Comparison of ENCODE assay signal across 8 mouse cellular contexts in genomic region chr17:79713643-79714367, GRCm38 (mm10). TPM values are rescaled to one million over a fixed set of nuclear protein-coding genes. Genes with fewer than 3 reads are reported as not detected.
DNase-seq lines count a peak whose midpoint lies in the region; ATAC-seq and TF ChIP-seq lines count a peak whose summit lies in the region.

No protein-coding gene starts in this region.

- H3K4me3 ChIP-seq in ES-E14 (ENCODE audit: insufficient read depth in 1 of 2, low read depth in 1 of 2, low read length in 2 of 2, poor library complexity in 1 of 2, severe bottlenecking in 1 of 2), result peak overlapping the region; percentile 34 to 53
- H3K4me3 ChIP-seq in embryonic facial prominence, embryonic 11.5 days (ENCODE audit: low read depth, low read length), result peak overlapping the region; percentile 38
- H3K4me3 ChIP-seq in hindbrain, embryonic 11.5 days (ENCODE audit: low read depth, low read length), result peak overlapping the region; percentile 36
- peak overlapping the region; percentile 20; the same call in 1 of the 2 replicates for H3K4me3 ChIP-seq in liver, embryonic 16.5 days (ENCODE audit: low read depth, low read length)

- in situ Hi-C loops in ES-E14 (cut with MboI; ENCODE audit: low sequenced_read_pairs in 2 of 2, unreplicated experiment in 2 of 2), result no loop called here

- peak overlapping the region; percentile 89 for H3K4me2 ChIP-seq in embryonic facial prominence, embryonic 11.5 days (ENCODE audit: low read depth, low read length)
- peak overlapping the region; percentile 74 for H3K4me2 ChIP-seq in hindbrain, embryonic 11.5 days (replicated peaks; ENCODE audit: low read depth, low read length)
- peak overlapping the region; percentile 48 for H3K4me2 ChIP-seq in liver, embryonic 16.5 days (ENCODE audit: low read depth, low read length)

- no peaks in the 10 kb centered on the region for H3K36me3 ChIP-seq in ES-E14 (ENCODE audit: control insufficient read depth, insufficient read depth, low read length, poor library complexity, severe bottlenecking)
- no peaks in the 10 kb centered on the region for H3K36me3 ChIP-seq in embryonic facial prominence, embryonic 11.5 days (replicated peaks; ENCODE audit: control insufficient read depth, insufficient read depth, low read depth, low read length)
- no peaks in the 10 kb centered on the region for H3K36me3 ChIP-seq in hindbrain, embryonic 11.5 days (ENCODE audit: control insufficient read depth, insufficient read depth, low read length)
- H3K36me3 ChIP-seq in liver, embryonic 16.5 days (ENCODE audit: control insufficient read depth, insufficient read depth), result no peaks in the 10 kb centered on the region

- DNase-seq in gastrocnemius, postnatal 10 days, result peak; percentile 45
- DNase-seq in gastrocnemius, postnatal 36 days, result no peak
- DNase-seq in ES-E14 (ENCODE audit: low read depth, low spot score), result no peak
- no peak for DNase-seq in embryonic facial prominence, embryonic 11.5 days (ENCODE audit: low spot score)
- peak; percentile 70 for DNase-seq in hindbrain, embryonic 11.5 days (ENCODE audit: low spot score)
- DNase-seq in ovary, postnatal 14 days (ENCODE audit: low spot score), result peak; percentile 24
- no peak for DNase-seq in natural killer cell, adult 2 months (ENCODE audit: low spot score in 2 of 2)

- peaks cover 27% of the 10 kb centered on the region for H3K27me3 ChIP-seq in embryonic facial prominence, embryonic 11.5 days (ENCODE audit: control insufficient read depth, insufficient read depth, low read length)
- peaks cover 48% of the 10 kb centered on the region for H3K27me3 ChIP-seq in hindbrain, embryonic 11.5 days (ENCODE audit: control insufficient read depth, insufficient read depth, low read length)
- peaks cover 70% of the 10 kb centered on the region for H3K27me3 ChIP-seq in liver, embryonic 16.5 days (ENCODE audit: control insufficient read depth, insufficient read depth, low read depth, low read length)

- intact Hi-C loops in gastrocnemius, postnatal 36 days (cut with DNase I), result no loop called here

- no peak overlapping the region for H3K9ac ChIP-seq in ES-E14 (ENCODE audit: insufficient read depth, low read depth, low read length, poor library complexity, severe bottlenecking)
- H3K9ac ChIP-seq in embryonic facial prominence, embryonic 11.5 days (replicated peaks; ENCODE audit: low read length), result peak overlapping the region; percentile 46
- H3K9ac ChIP-seq in hindbrain, embryonic 11.5 days (ENCODE audit: low read depth, low read length), result peak overlapping the region; percentile 19; the same call in 1 of the 2 replicates
- H3K9ac ChIP-seq in liver, embryonic 16.5 days (ENCODE audit: low read depth, low read length), result no peak overlapping the region

- H3K27ac ChIP-seq in ES-E14 (ENCODE audit: insufficient read depth, low read depth, low read length, poor library complexity, severe bottlenecking), result no peak overlapping the region
- no peak overlapping the region for H3K27ac ChIP-seq in embryonic facial prominence, embryonic 11.5 days (replicated peaks; ENCODE audit: low read depth, low read length)
- no peak overlapping the region for H3K27ac ChIP-seq in hindbrain, embryonic 11.5 days (ENCODE audit: low read depth, low read length)
- no peak overlapping the region for H3K27ac ChIP-seq in liver, embryonic 16.5 days (ENCODE audit: low read length)

- ATAC-seq in embryonic facial prominence, embryonic 11.5 days (replicated peaks; ENCODE audit: insufficient number of reproducible peaks, low FRiP score, low TSS enrichment, low read depth), result 0 out of 2 replicates have a peak, but pooled peaks have one; percentile 7
- ATAC-seq in hindbrain, embryonic 11.5 days (ENCODE audit: low FRiP score), result peak; percentile 12; the same call in 1 of the 2 replicates
- no peak for ATAC-seq in liver, embryonic 16.5 days (ENCODE audit: low read depth)

- peaks cover 0 to 8% of the 10 kb centered on the region in 2 experiments; a peak in 1 of 4 replicates for H3K4me1 ChIP-seq in ES-E14 (ENCODE audit: control insufficient read depth in 2 of 2, insufficient read depth in 2 of 2, low read length in 2 of 2, poor library complexity in 1 of 2)
- H3K4me1 ChIP-seq in embryonic facial prominence, embryonic 11.5 days (ENCODE audit: control insufficient read depth, insufficient read depth, low read length), result peaks cover 8% of the 10 kb centered on the region; the same call in 1 of the 2 replicates
- peaks cover 10% of the 10 kb centered on the region; the same call in 1 of the 2 replicates for H3K4me1 ChIP-seq in hindbrain, embryonic 11.5 days (replicated peaks; ENCODE audit: control insufficient read depth, insufficient read depth, low read length)
- no peaks in the 10 kb centered on the region; the same call in 1 of the 2 replicates for H3K4me1 ChIP-seq in liver, embryonic 16.5 days (ENCODE audit: control insufficient read depth, low read depth, low read length)

- no peaks in the 10 kb centered on the region for H3K9me3 ChIP-seq in ES-E14 (ENCODE audit: control insufficient read depth, insufficient read depth, low read depth, low read length)
- no peaks in the 10 kb centered on the region for H3K9me3 ChIP-seq in embryonic facial prominence, embryonic 11.5 days (replicated peaks; ENCODE audit: control insufficient read depth, low read length)
- H3K9me3 ChIP-seq in hindbrain, embryonic 11.5 days (ENCODE audit: control insufficient read depth, low read length), result no peaks in the 10 kb centered on the region
- H3K9me3 ChIP-seq in liver, embryonic 16.5 days (replicated peaks; ENCODE audit: control insufficient read depth, low read length), result no peaks in the 10 kb centered on the region

- WGBS in embryonic facial prominence, embryonic 11.5 days, result under 1% methylated on average over 63 of the region's 63 CpGs
- 1% methylated on average over 63 of the region's 63 CpGs for WGBS in hindbrain, embryonic 11.5 days
- WGBS in liver, embryonic 16.5 days (ENCODE audit: insufficient replicate concordance), result 1% methylated on average over 63 of the region's 63 CpGs

TF ChIP-seq in ES-E14, 5 proteins besides CTCF, POLR2A, EP300 and RAD21:
- no peak for TF ChIP-seq MAFK (IDR thresholded peaks at IDR 0.05; ENCODE audit: insufficient read depth, low read depth, low read length)
- TF ChIP-seq CHD2 (IDR thresholded peaks at IDR 0.05; ENCODE audit: low read depth, low read length), result no peak
- TF ChIP-seq ZC3H11A (IDR thresholded peaks at IDR 0.05; ENCODE audit: borderline replicate concordance, low read depth, low read length), result no peak
- TF ChIP-seq HCFC1 (IDR thresholded peaks at IDR 0.05; ENCODE audit: borderline replicate concordance, insufficient read depth, low read length), result no peak
- no peak for TF ChIP-seq ZNF384 (IDR thresholded peaks at IDR 0.05; ENCODE audit: low read depth, low read length)

RNA-seq across cellular contexts. Expression of gene Cyp1b1, which starts 1.1 kb away (rescaled TPM):
- total RNA-seq in gastrocnemius, postnatal 10 days (2021), result 1 to 10 TPM in 1 of 2 experiments, under 1 TPM in 1; 0.47 to 1.5 TPM
- total RNA-seq in gastrocnemius, postnatal 36 days (2021), result 1 to 10 TPM in 1 of 2 experiments, under 1 TPM in 1; 0.26 to 1.3 TPM
- 2.4 and 15.2 TPM in 2 replicates for total RNA-seq in ES-E14 (2012; rRNA removed)
- 7.2 and 7.7 TPM in 2 replicates for polyA plus RNA-seq in embryonic facial prominence, embryonic 11.5 days (2014; fragmentation: Nextera tagmentation; extraction: Ambion mirVana)
- polyA plus RNA-seq in hindbrain, embryonic 11.5 days (2014; fragmentation: Nextera tagmentation; extraction: Ambion mirVana), result 3.0 and 4.0 TPM in 2 replicates
- 0.16 and 0.22 TPM in 2 replicates for polyA plus RNA-seq in liver, embryonic 16.5 days (2015; fragmentation: Nextera tagmentation; extraction: Ambion mirVana)

Comparison
In these comparisons a context has a peak if more than half of its experiments do, and no peak if none do; other contexts are left out.
1. DNase-seq: peak in gastrocnemius, postnatal 10 days (single experiment), hindbrain, embryonic 11.5 days (single experiment) and ovary, postnatal 14 days (single experiment); none in gastrocnemius, postnatal 36 days (0 of 2), ES-E14 (single experiment), embryonic facial prominence, embryonic 11.5 days (single experiment) and natural killer cell, adult 2 months (0 of 2).
2. H3K9ac ChIP-seq: peak in embryonic facial prominence, embryonic 11.5 days (single experiment) and hindbrain, embryonic 11.5 days (single experiment); none in ES-E14 (single experiment) and liver, embryonic 16.5 days (single experiment).
3. Peak in every context shown above with its lines, with median percentiles within 50 percentile points of each other: H3K4me3 ChIP-seq and H3K4me2 ChIP-seq.